In the genomic region with DNA sequence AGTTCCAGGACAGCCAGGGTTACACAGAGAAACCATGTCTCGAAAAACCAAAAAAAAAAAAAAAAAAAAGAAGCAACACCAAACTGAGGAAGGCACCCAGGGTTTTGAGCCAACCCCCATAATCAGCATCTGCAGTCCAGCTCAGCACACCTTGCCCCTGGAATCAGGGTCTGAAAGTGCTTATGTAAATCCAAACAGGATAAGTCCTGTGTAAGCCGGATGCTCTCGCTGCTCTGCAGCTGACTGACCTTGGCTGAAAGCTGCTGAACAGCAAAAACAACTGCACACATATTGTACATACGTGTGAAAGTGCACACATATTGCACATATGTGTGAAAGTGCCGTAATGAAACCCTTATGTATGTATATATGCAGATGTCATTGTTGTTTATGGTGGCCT, we compare ENCODE assay signal across 27 mouse cellular contexts. TPM values are rescaled to one million over a fixed set of nuclear protein-coding genes. Genes with fewer than 3 reads are reported as not detected.
DNase-seq lines count a peak whose midpoint lies in the region; ATAC-seq lines count a peak whose summit lies in the region.
"Had no signal": no experiment of that assay in that cellular context is flagged by ENCODE, and none has a peak within 500 bp of the region (broad histone marks: within the 10 kb centered on the region; RNA-seq: fewer than 3 reads in every experiment).

No protein-coding gene starts in this region.

- H3K9me3 ChIP-seq in forebrain, embryonic 13.5 days (replicated peaks) = no peaks in the 10 kb centered on the region
- H3K9me3 ChIP-seq: embryonic facial prominence, embryonic 13.5 days; embryonic facial prominence, embryonic 15.5 days; forebrain, embryonic 10.5 days; forebrain, embryonic 12.5 days; forebrain, embryonic 15.5 days had no signal

- intact Hi-C loops in heart, postnatal 36 days (cut with DNase I) = no loop called here

- no peaks in the 10 kb centered on the region for H3K27me3 ChIP-seq in forebrain, embryonic 13.5 days
- H3K27me3 ChIP-seq: embryonic facial prominence, embryonic 13.5 days; embryonic facial prominence, embryonic 15.5 days; forebrain, embryonic 12.5 days; forebrain, embryonic 15.5 days had no signal

- H3K36me3 ChIP-seq in forebrain, embryonic 13.5 days (ENCODE audit: poor library complexity, severe bottlenecking) = no peaks in the 10 kb centered on the region
- H3K36me3 ChIP-seq: embryonic facial prominence, embryonic 13.5 days; embryonic facial prominence, embryonic 15.5 days; forebrain, embryonic 10.5 days; forebrain, embryonic 12.5 days; forebrain, embryonic 15.5 days had no signal

- DNase-seq in heart, adult 11 months = peak; percentile 28
- DNase-seq in heart, postnatal 36 days = no peak
- DNase-seq in retina, adult 2 months (ENCODE audit: low read depth, low spot score) = peak; percentile 75
- DNase-seq in retina, postnatal 1 day = no peak
- DNase-seq in testis, postnatal 10 days (ENCODE audit: low spot score) = peak; percentile 22
- DNase-seq in testis, postnatal 14 days (ENCODE audit: low spot score) = no peak
- DNase-seq in ZHBTc4 (ENCODE audit: low read depth, low spot score) = peak; percentile 60
- DNase-seq: adrenal gland, adult 2 months; adrenal gland, postnatal 10 days; adrenal gland, postnatal 25 days; B cell, adult 2 months; cerebellum, adult 11 months; cerebellum, adult 18-20 months; cerebellum, adult 8-10 months; cerebellum, adult 9-11 months; cerebellum, postnatal 14 days; cerebellum, postnatal 36 days; embryo, embryonic 11 days; forebrain, postnatal 0 days had no signal

- H3K4me2 ChIP-seq in forebrain, embryonic 13.5 days = no peak overlapping the region
- H3K4me2 ChIP-seq: embryonic facial prominence, embryonic 13.5 days; embryonic facial prominence, embryonic 15.5 days; forebrain, embryonic 12.5 days; forebrain, embryonic 15.5 days had no signal

- no peak overlapping the region for H3K4me3 ChIP-seq in forebrain, embryonic 13.5 days
- H3K4me3 ChIP-seq: embryonic facial prominence, embryonic 13.5 days; embryonic facial prominence, embryonic 15.5 days; erythroblast, embryonic 14.5 days; forebrain, embryonic 10.5 days; forebrain, embryonic 12.5 days; forebrain, embryonic 15.5 days had no signal

- H3K9ac ChIP-seq in forebrain, embryonic 13.5 days = no peak overlapping the region
- H3K9ac ChIP-seq: embryonic facial prominence, embryonic 13.5 days; embryonic facial prominence, embryonic 15.5 days; forebrain, embryonic 12.5 days; forebrain, embryonic 15.5 days; forebrain, postnatal 0 days had no signal

- H3K27ac ChIP-seq in forebrain, embryonic 13.5 days = no peak overlapping the region
- H3K27ac ChIP-seq: embryonic facial prominence, embryonic 13.5 days; embryonic facial prominence, embryonic 15.5 days; forebrain, embryonic 10.5 days; forebrain, embryonic 12.5 days; forebrain, embryonic 15.5 days had no signal

- 74% methylated on average over 5 of the region's 5 CpGs for WGBS in forebrain, embryonic 13.5 days

- ATAC-seq in forebrain, embryonic 13.5 days = no peak
- ATAC-seq: CD4-positive, CD25-positive, alpha-beta regulatory T cell, adult 4 months; forebrain, embryonic 15.5 days; forebrain, postnatal 0 days had no signal

- H3K4me1 ChIP-seq in forebrain, embryonic 13.5 days = no peaks in the 10 kb centered on the region
- H3K4me1 ChIP-seq: forebrain, embryonic 10.5 days; forebrain, embryonic 12.5 days; forebrain, embryonic 15.5 days had no signal

RNA-seq across cellular contexts. Expression of a gene that starts 29.7 kb away (rescaled TPM):
- 10 to 100 TPM; 30.8 to 35.9 TPM for total RNA-seq in heart, postnatal 36 days (2021)
- polyA plus RNA-seq in forebrain, embryonic 13.5 days (2015; fragmentation: Nextera tagmentation; extraction: Ambion mirVana) = 185 and 192 TPM in 2 replicates

RNA-seq across cellular contexts. Expression of a gene that starts 50.6 kb away (rescaled TPM):
- total RNA-seq in heart, postnatal 36 days (2021) = under 1 TPM; 0.19 to 0.24 TPM
- polyA plus RNA-seq in forebrain, embryonic 13.5 days (2015; fragmentation: Nextera tagmentation; extraction: Ambion mirVana) = 15.1 and 17.1 TPM in 2 replicates

Comparison
In these comparisons a context has a peak if more than half of its experiments do, and no peak if none do; other contexts are left out.
1. DNase-seq: peak in heart, adult 11 months (single experiment), retina, adult 2 months (single experiment), testis, postnatal 10 days (single experiment) and ZHBTc4 (single experiment); none in heart, postnatal 36 days (0 of 2), retina, postnatal 1 day (single experiment) and testis, postnatal 14 days (single experiment).